Mouse (Mus musculus) limb, embryonic 11.5 days (tissue): Measurements from ENCODE around the gene Tmem221. TPM values are rescaled to one million over a fixed set of nuclear protein-coding genes. Genes with fewer than 3 reads are reported as not detected.

ENCODE experiments used
- ATAC-seq: fragments of 200-750 bp; cut with Nextera tagmentation; 2 replicates; pipeline ENCODE4 v1.8.0; 2017; ENCODE audit warnings: low read depth; ENCODE audit not compliant: insufficient number of reproducible peaks, low FRiP score, low TSS enrichment
- DNase-seq: peaks from one replicate; pipeline ENCODE4 v3.0.0-alpha.2; 2015; ENCODE audit warnings: low spot score
- H3K27ac ChIP-seq: fragments of 300-500 bp; sonication (generic); replicated peaks from 2 replicates; pipeline ENCODE4 v1.5.1; 2014; ENCODE audit warnings: low read depth, mild to moderate bottlenecking, low read length
- H3K27me3 ChIP-seq: fragments of 300-500 bp; sonication (generic); 2 replicates; pipeline ENCODE4 v1.6.1; 2014; ENCODE audit warnings: mild to moderate bottlenecking, low read length, mixed read lengths; ENCODE audit not compliant: control insufficient read depth, insufficient read depth
- H3K36me3 ChIP-seq: fragments of 300-500 bp; sonication (generic); 2 replicates; pipeline ENCODE4 v1.6.1; 2014; ENCODE audit warnings: mild to moderate bottlenecking, low read length, moderate library complexity, mixed read lengths; ENCODE audit not compliant: control insufficient read depth, insufficient read depth
- H3K4me1 ChIP-seq: fragments of 300-500 bp; sonication (generic); 2 replicates; pipeline ENCODE4 v1.6.1; 2014; ENCODE audit warnings: low read length, mixed read lengths; ENCODE audit not compliant: control insufficient read depth, insufficient read depth
- H3K4me2 ChIP-seq: fragments of 300-500 bp; sonication (generic); 2 replicates; pipeline ENCODE4 v1.6.1; 2014; ENCODE audit warnings: low read depth, mild to moderate bottlenecking, moderate library complexity; ENCODE audit not compliant: severe bottlenecking
- H3K4me3 ChIP-seq: fragments of 300-500 bp; sonication (generic); 2 replicates; pipeline ENCODE4 v1.5.1; 2014; ENCODE audit warnings: low read depth, low read length
- H3K9ac ChIP-seq: fragments of 300-500 bp; sonication (generic); 2 replicates; pipeline ENCODE4 v1.6.1; 2014; ENCODE audit warnings: mild to moderate bottlenecking, low read length
- H3K9me3 ChIP-seq: fragments of 300-500 bp; sonication (generic); 2 replicates; pipeline ENCODE4 v1.6.1; 2016; ENCODE audit warnings: low read length; ENCODE audit not compliant: control insufficient read depth
- WGBS: fragments of 180-500 bp; shearing (Covaris S2); extraction: QIAGEN DNeasy Blood & Tissue Kit; methylation state at CpG from one replicate; pipeline ENCODE4 v1.1.7; 2014; 5-methylcytosine and 5-hydroxymethylcytosine counted together
- polyA plus RNA-seq: library from polyadenylated mRNA; unstranded; fragments of >200 nt; fragmentation: Nextera tagmentation; extraction: Ambion mirVana; gene quantifications from 2 replicates; pipeline ENCODE4 v1.2.1, GENCODE M21; 2014

The Tmem221 gene
- polyA plus RNA-seq, 1 experiment from 2014 or later, result 0.27 TPM

- no peak for ATAC-seq
- H3K36me3 ChIP-seq, result no peaks in the 10 kb centered on the region
- no peak overlapping the region for H3K4me3 ChIP-seq
- no peak overlapping the region for H3K9ac ChIP-seq
- H3K4me2 ChIP-seq, result no peak overlapping the region
- H3K27ac ChIP-seq, result no peak overlapping the region
- WGBS, result 97% methylated on average over 4 of the region's 4 CpGs
- peaks cover 4% of the 10 kb centered on the region; the same call in 1 of the 2 replicates for H3K4me1 ChIP-seq
- no peak for DNase-seq
- H3K9me3 ChIP-seq, result peaks cover 4% of the 10 kb centered on the region; the same call in 1 of the 2 replicates
- peaks cover 51% of the 10 kb centered on the region for H3K27me3 ChIP-seq
These were observed 5.3 kb upstream of the Tmem221 start for GRCm38 (mm10) chr8:71563992-71564391.

- ATAC-seq (no peak), DNase-seq (peak; percentile 79)
- H3K9ac ChIP-seq, result peak overlapping the region; percentile 30; the same call in 1 of the 2 replicates
- peak overlapping the region; percentile 33; the same call in 1 of the 2 replicates for H3K4me2 ChIP-seq
- H3K9me3 ChIP-seq, result peaks cover 4% of the 10 kb centered on the region; the same call in 1 of the 2 replicates
- H3K4me3 ChIP-seq, result 0 out of 2 replicates have a peak overlapping the region, but pooled peaks have one; percentile 8
- 0 out of 2 replicates have a peak, but pooled peaks cover 7% of the 10 kb centered on the region for H3K4me1 ChIP-seq
- WGBS, result 2% methylated on average over 32 of the region's 33 CpGs
- no peak overlapping the region for H3K27ac ChIP-seq
- peaks cover 55% of the 10 kb centered on the region for H3K27me3 ChIP-seq
- H3K36me3 ChIP-seq, result no peaks in the 10 kb centered on the region
These were observed 4.1 kb upstream of the Tmem221 start for GRCm38 (mm10) chr8:71562751-71563150.

- Histone ChIP-seq H3K36me3 (no peaks in the 10 kb centered on the region), H3K27ac (no peak overlapping the region), H3K27me3 (peaks cover 65% of the 10 kb centered on the region), H3K4me3 (no peak overlapping the region), H3K9me3 (peaks cover 4% of the 10 kb centered on the region; the same call in 1 of the 2 replicates), H3K4me1 (0 out of 2 replicates have a peak, but pooled peaks cover 7% of the 10 kb centered on the region), H3K9ac (no peak overlapping the region), H3K4me2 (no peak overlapping the region)
- DNase-seq (peak; percentile 89), ATAC-seq (no peak)
- 2% methylated on average over 15 of the region's 15 CpGs for WGBS
These were observed 2.7 kb upstream of the Tmem221 start for GRCm38 (mm10) chr8:71561401-71561800.

- DNase-seq, result no peak
- Histone ChIP-seq H3K27me3 (peaks cover 67% of the 10 kb centered on the region), H3K4me3 (no peak overlapping the region), H3K9ac (no peak overlapping the region), H3K36me3 (no peaks in the 10 kb centered on the region), H3K9me3 (peaks cover 4% of the 10 kb centered on the region; the same call in 1 of the 2 replicates), H3K4me2 (no peak overlapping the region), H3K4me1 (0 out of 2 replicates have a peak, but pooled peaks cover 7% of the 10 kb centered on the region), H3K27ac (no peak overlapping the region)
- 82% methylated on average over 5 of the region's 5 CpGs for WGBS
- ATAC-seq, result no peak
These were observed 2.1 kb upstream of the Tmem221 start for GRCm38 (mm10) chr8:71560765-71561164.

GRCm38 (mm10) chr8:71560071-71560470 lies 1.4 kb upstream of the Tmem221 start:
- Histone ChIP-seq H3K27me3 (peaks cover 67% of the 10 kb centered on the region), H3K4me1 (0 out of 2 replicates have a peak, but pooled peaks cover 7% of the 10 kb centered on the region), H3K9me3 (peaks cover 4% of the 10 kb centered on the region; the same call in 1 of the 2 replicates), H3K4me2 (no peak overlapping the region), H3K36me3 (no peaks in the 10 kb centered on the region), H3K27ac (no peak overlapping the region), H3K4me3 (no peak overlapping the region), H3K9ac (no peak overlapping the region)
- WGBS, result 67% methylated on average over 3 of the region's 3 CpGs
- DNase-seq, result no peak
- ATAC-seq, result no peak

GRCm38 (mm10) chr8:71558958-71559690 lies 453 bp upstream of the Tmem221 start:
- DNase-seq (peak; percentile 70), ATAC-seq (0 out of 2 replicates have a peak, but pooled peaks have one; percentile 65)
- Histone ChIP-seq H3K9me3 (peaks cover 3% of the 10 kb centered on the region; the same call in 1 of the 2 replicates), H3K27me3 (peaks cover 67% of the 10 kb centered on the region), H3K4me3 (peak overlapping the region; percentile 25), H3K4me1 (0 out of 2 replicates have a peak, but pooled peaks cover 7% of the 10 kb centered on the region), H3K27ac (no peak overlapping the region), H3K36me3 (no peaks in the 10 kb centered on the region), H3K9ac (no peak overlapping the region), H3K4me2 (peak overlapping the region; percentile 50)
- WGBS, result 2% methylated on average over 24 of the region's 24 CpGs

GRCm38 (mm10) chr8:71554644-71555043 lies 4.0 kb downstream of the Tmem221 start:
- ATAC-seq (no peak), DNase-seq (no peak)
- Histone ChIP-seq H3K4me1 (0 out of 2 replicates have a peak, but pooled peaks cover 7% of the 10 kb centered on the region), H3K9ac (no peak overlapping the region), H3K4me3 (no peak overlapping the region), H3K36me3 (no peaks in the 10 kb centered on the region), H3K4me2 (no peak overlapping the region), H3K27me3 (peaks cover 35% of the 10 kb centered on the region), H3K27ac (no peak overlapping the region), H3K9me3 (no peaks in the 10 kb centered on the region)
- 82% methylated on average over 2 of the region's 2 CpGs for WGBS

GRCm38 (mm10) chr8:71554001-71554400 lies 4.7 kb downstream of the Tmem221 start:
- ATAC-seq (no peak), DNase-seq (no peak)
- H3K4me1 ChIP-seq, result 0 out of 2 replicates have a peak, but pooled peaks cover 6% of the 10 kb centered on the region
- H3K9me3 ChIP-seq, result no peaks in the 10 kb centered on the region
- H3K27ac ChIP-seq, result no peak overlapping the region
- no peak overlapping the region for H3K9ac ChIP-seq
- peaks cover 28% of the 10 kb centered on the region for H3K27me3 ChIP-seq
- no peak overlapping the region for H3K4me3 ChIP-seq
- WGBS, result 75% methylated on average over 6 of the region's 6 CpGs
- H3K36me3 ChIP-seq, result no peaks in the 10 kb centered on the region
- no peak overlapping the region for H3K4me2 ChIP-seq
